Mouse (Mus musculus): ENCODE results near the gene Tspoap1. TPM values are rescaled to one million over a fixed set of nuclear protein-coding genes. Genes with fewer than 3 reads are reported as not detected.

Tspoap1 gene
- polyA plus RNA-seq (2012; ENCODE audit: low replicate concordance) = 1.8 and 5.1 TPM in 2 replicates

GRCm38 (mm10) chr11:87760301-87761081, at the start of gene Tspoap1:
TSS of gene Tspoap1 (plus strand) at chr11:87760541.

DNA sequence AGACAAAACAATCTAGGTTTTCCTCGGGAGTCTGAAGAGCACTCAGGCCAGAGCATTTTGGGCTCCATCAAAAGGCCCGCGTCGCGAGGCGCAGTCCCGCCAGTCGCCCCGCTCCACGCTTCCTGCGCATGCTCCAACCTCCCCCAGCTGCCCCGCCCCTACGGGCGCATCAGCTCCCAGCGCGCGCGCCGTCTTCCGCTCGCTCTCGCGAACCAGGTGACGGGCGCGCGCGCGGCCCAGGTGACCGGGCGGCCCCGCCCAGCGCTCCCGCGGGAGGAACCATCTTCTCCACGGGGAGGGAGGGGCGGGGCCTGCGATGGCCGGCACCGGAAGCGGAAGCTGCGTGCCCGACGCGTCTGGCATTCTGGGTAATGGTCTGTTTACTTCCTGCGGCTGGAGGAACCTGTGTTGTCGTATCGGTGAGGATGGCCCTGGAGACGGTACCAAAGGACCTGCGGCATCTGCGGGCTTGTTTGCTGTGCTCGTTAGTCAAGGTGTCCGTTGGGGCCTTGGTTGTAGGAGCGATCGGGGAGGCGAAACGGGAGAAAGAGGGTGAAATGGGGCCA, 23.1 kb upstream of the Tspoap1 start, which contains the start of gene Supt4a:
TSS of gene Supt4a (plus strand) at position 378 of the 566 bp plus-strand sequence.

DNA sequence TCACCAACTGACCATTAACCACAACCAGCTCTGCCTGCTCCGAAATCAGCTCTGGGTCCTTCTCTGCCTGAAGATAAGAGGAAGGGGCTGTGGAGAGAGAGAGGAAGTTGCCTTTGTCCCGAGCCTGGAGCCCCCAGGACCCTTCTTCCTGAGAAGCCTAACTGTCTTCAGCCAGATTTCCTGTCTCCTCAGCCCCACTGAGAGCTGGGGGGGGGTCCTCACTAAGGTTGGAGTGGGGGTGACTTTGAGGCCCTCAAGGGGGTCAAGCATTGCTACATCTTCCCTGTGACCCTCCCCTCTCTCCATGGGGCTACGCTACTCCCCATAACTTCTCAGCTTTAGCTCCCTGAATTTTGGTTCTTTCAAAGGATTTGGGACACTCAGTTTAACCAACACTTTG, 33.1 kb downstream of the Tspoap1 start, which contains the start of gene Mpo:
TSS of gene Mpo (plus strand) at position 122 of the 400 bp plus-strand sequence.

DNA sequence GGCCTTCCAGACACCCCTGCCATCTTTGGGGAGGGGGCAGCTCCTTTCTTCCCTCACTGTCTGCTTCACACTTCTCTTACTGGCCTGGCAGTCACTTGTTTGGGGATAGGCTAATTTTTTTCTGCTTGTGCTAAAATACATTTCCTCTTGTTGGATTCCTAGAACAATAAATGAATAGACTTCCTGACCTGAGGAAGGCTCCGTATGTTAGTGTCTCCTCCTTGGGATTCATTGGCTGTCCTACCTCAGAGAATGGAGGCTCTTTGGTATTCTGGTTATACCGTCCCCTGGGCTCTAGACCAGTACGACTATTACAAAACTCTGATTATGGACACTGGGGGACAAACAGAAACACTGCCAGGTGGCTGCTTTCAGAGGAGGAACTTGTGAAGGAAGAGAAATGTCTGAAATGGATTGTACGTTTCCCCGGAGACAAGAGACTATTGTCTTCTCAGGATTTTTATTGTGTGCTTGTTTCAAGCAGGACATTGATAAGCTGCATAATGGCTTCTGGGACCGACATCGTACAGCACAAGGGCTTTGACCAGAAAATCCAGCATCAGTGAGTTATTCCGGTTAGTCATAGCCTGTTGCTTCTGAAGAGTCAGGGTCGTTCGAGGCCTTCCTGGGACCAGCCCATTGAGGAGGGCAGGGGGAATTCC, 68.0 kb downstream of the Tspoap1 start, which contains the start of gene Lpo:
TSS of gene Lpo (minus strand) at position 51 of the 662 bp plus-strand sequence.

Other genes with a start within 250 kb of the Tspoap1 start
- not detected in 2 replicates for gene Gm11492, start 193.9 kb upstream of the Tspoap1 start, polyA plus RNA-seq (2012; ENCODE audit: low replicate concordance)
- 0.97 and 1.3 TPM in 2 replicates for gene Sept4, start 191.6 kb upstream of the Tspoap1 start, polyA plus RNA-seq (2012; ENCODE audit: low replicate concordance)
- gene Mtmr4, start 168.4 kb upstream of the Tspoap1 start, polyA plus RNA-seq (2012; ENCODE audit: low replicate concordance) = 22.3 and 42.2 TPM in 2 replicates
- 0.10 TPM in 1 of 2 replicates, not detected in the other for gene Hsf5, start 143.4 kb upstream of the Tspoap1 start, polyA plus RNA-seq (2012; ENCODE audit: low replicate concordance)
- 7.9 and 32.8 TPM in 2 replicates for gene Rnf43, start 97.8 kb upstream of the Tspoap1 start, polyA plus RNA-seq (2012; ENCODE audit: low replicate concordance)
- gene Supt4a, start 23.0 kb upstream of the Tspoap1 start, polyA plus RNA-seq (2012; ENCODE audit: low replicate concordance) = 14.4 and 17.5 TPM in 2 replicates
- gene Mpo, start 33.0 kb downstream of the Tspoap1 start, polyA plus RNA-seq (2012; ENCODE audit: low replicate concordance) = 6.4 and 14.0 TPM in 2 replicates
- gene Lpo, start 67.7 kb downstream of the Tspoap1 start, polyA plus RNA-seq (2012; ENCODE audit: low replicate concordance) = not detected in 2 replicates
- 12.1 and 15.1 TPM in 2 replicates for gene Mks1, start 92.7 kb downstream of the Tspoap1 start, polyA plus RNA-seq (2012; ENCODE audit: low replicate concordance)
- 0.08 and 0.19 TPM in 2 replicates for gene Epx, start 115.0 kb downstream of the Tspoap1 start, polyA plus RNA-seq (2012; ENCODE audit: low replicate concordance)
- gene Olfr462, start 131.7 kb downstream of the Tspoap1 start, polyA plus RNA-seq (2012; ENCODE audit: low replicate concordance) = not detected in 2 replicates
- not detected in 2 replicates for gene Olfr463, start 136.8 kb downstream of the Tspoap1 start, polyA plus RNA-seq (2012; ENCODE audit: low replicate concordance)
- gene Olfr464, start 160.4 kb downstream of the Tspoap1 start, polyA plus RNA-seq (2012; ENCODE audit: low replicate concordance) = not detected in 2 replicates
- gene Dynll2, start 227.0 kb downstream of the Tspoap1 start, polyA plus RNA-seq (2012; ENCODE audit: low replicate concordance) = 22.5 and 31.4 TPM in 2 replicates

All from hematopoietic multipotent progenitor cell, adult 10-12 weeks (in vitro differentiated cells).